Mouse (Mus musculus) liver, adult 2 months (tissue): ENCODE data around the gene Kcnj1.

Experiments
- CTCF ChIP-seq: fragments of 200-500 bp; IDR thresholded peaks from 2 replicates; pipeline ENCODE4 v1.5.1; 2011; ENCODE audit warnings: low read depth, low read length, control low read depth
- POLR2A ChIP-seq: fragments of 200-500 bp; IDR thresholded peaks from 2 replicates; pipeline ENCODE4 v1.6.1; 2011; ENCODE audit warnings: low read length, control low read depth; ENCODE audit not compliant: insufficient read depth; ENCODE audit errors: extremely low read depth

DNA sequence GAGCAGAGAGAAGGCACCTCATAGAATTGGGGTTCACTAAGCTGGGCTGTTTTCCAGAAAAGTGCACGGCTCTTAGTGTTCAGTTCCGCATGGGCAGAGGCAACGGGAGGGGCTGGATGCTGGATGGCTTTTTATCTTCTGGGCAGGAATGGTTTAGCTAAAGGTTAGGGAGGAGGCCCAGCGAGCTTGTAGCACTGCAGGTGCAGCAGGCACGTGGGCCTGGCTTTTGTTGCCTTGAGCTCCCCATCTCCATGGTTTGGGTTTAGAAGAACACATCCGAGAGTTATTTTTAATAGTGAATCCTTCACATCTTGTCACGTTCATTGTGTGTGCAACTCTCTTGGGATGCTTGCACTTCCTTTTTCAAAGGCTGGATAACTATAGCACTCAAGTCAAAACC is 53.0 kb downstream of the Kcnj1 start:
- TF ChIP-seq CTCF (no peak), POLR2A (no peak)
